Mouse (Mus musculus) forebrain, embryonic 16.5 days (tissue): ENCODE measurements at regions not wholly inside any gene's neighbourhood (a gene's known extent, or its start where the extent isn't known, plus 50 kb on each side); places are given as distances from the start of the nearest gene placed in this dataset.
"Not testable (repeated sequence)": the region's sequence is repeated elsewhere in the genome, so short reads cannot be mapped to it uniquely, and the experiment has no call there.

Experiments
- ATAC-seq: fragments of 200-750 bp; cut with Nextera tagmentation; 2 replicates; pipeline ENCODE4 v1.8.0; 2017; ENCODE audit warnings: mild to moderate bottlenecking, moderate library complexity
- H3K27ac ChIP-seq: fragments of 300-500 bp; sonication (generic); 2 replicates; pipeline ENCODE4 v1.5.1; 2014; ENCODE audit warnings: low read length, control low read depth
- H3K27me3 ChIP-seq: fragments of 300-500 bp; sonication (generic); replicated peaks from 2 replicates; pipeline ENCODE4 v1.6.1; 2014; ENCODE audit warnings: low read length; ENCODE audit not compliant: control insufficient read depth, insufficient read depth
- H3K36me3 ChIP-seq: fragments of 300-500 bp; sonication (generic); 2 replicates; pipeline ENCODE4 v1.6.1; 2014; ENCODE audit not compliant: control insufficient read depth, insufficient read depth
- H3K4me1 ChIP-seq: fragments of 300-500 bp; sonication (generic); replicated peaks from 2 replicates; pipeline ENCODE4 v1.6.1; 2014; ENCODE audit warnings: low read length; ENCODE audit not compliant: control insufficient read depth, insufficient read depth
- H3K4me2 ChIP-seq: fragments of 300-500 bp; sonication (generic); 2 replicates; pipeline ENCODE4 v1.6.1; 2014; ENCODE audit warnings: mild to moderate bottlenecking, low read length, control low read depth
- H3K4me3 ChIP-seq: fragments of 300-500 bp; sonication (generic); replicated peaks from 2 replicates; pipeline ENCODE4 v1.5.1; 2014; ENCODE audit warnings: mild to moderate bottlenecking, low read length, control low read depth
- H3K9ac ChIP-seq: fragments of 300-500 bp; sonication (generic); replicated peaks from 2 replicates; pipeline ENCODE4 v1.6.1; 2014; ENCODE audit warnings: low read depth, low read length, control low read depth
- H3K9me3 ChIP-seq: fragments of 300-500 bp; sonication (generic); 2 replicates; pipeline ENCODE4 v1.6.1; 2016; ENCODE audit warnings: low read length; ENCODE audit not compliant: control insufficient read depth
- WGBS: fragments of 180-500 bp; shearing (Covaris S2); extraction: QIAGEN DNeasy Blood & Tissue Kit; methylation state at CpG from one replicate; pipeline ENCODE4 v1.1.7; 2014; 5-methylcytosine and 5-hydroxymethylcytosine counted together

DNA sequence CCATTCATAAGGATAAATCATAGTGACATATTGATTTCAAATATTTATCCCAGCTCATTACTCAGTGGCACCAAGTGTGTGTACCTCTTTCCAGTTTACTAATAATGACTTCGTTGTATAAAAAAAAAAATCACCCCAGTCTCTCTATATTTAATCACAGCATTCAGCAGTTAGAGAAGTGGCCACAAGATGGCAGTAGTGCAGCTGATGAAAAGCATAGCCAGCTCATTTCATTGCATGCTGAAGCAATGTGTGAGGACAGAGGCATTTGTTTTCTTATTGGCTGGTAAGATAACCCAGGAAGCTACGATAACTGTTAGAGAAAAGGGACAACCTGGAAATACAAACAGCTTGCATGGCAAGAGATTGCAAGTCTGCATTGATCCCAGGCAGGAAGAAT lies 748.5 kb downstream of the Dad1 start:
- not testable (repeated sequence) for ATAC-seq, H3K9ac ChIP-seq, H3K4me1 ChIP-seq, H3K27me3 ChIP-seq, H3K4me3 ChIP-seq, H3K27ac ChIP-seq, H3K4me2 ChIP-seq, H3K36me3 ChIP-seq, H3K9me3 ChIP-seq
- WGBS: 51% methylated on average over 1 of the region's 2 CpGs

GRCm38 (mm10) chr14:53488383-53488782 lies 765.5 kb downstream of the Dad1 start:
- not testable (repeated sequence) for H3K27ac ChIP-seq, H3K36me3 ChIP-seq, H3K9ac ChIP-seq, H3K4me1 ChIP-seq, ATAC-seq, H3K4me3 ChIP-seq, H3K9me3 ChIP-seq, H3K27me3 ChIP-seq, H3K4me2 ChIP-seq
- WGBS: 95% methylated on average over 6 of the region's 9 CpGs

DNA sequence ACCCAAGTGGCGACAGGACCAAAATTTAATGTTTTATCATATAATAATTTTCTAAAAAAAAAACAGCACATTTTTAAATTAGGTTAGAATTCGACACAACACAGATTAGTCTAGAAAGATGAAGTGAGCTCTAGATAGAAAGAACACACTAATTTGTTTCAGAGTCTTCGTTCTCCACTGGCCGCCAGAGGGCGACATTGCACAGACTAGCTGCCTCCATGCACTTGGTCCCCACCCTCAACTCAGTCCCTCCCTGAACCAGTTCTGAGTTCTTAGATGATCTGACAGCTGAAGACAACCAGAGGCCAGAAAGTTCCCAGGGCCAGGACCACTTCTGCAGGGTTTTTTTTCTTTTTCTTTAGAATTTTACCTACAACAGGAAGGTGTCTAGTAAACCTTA lies 766.3 kb downstream of the Dad1 start:
- 61% methylated on average over 2 of the region's 5 CpGs for WGBS
- not testable (repeated sequence) for H3K9ac ChIP-seq, H3K4me2 ChIP-seq, H3K27me3 ChIP-seq, H3K4me3 ChIP-seq, H3K36me3 ChIP-seq, H3K9me3 ChIP-seq, H3K4me1 ChIP-seq, H3K27ac ChIP-seq, ATAC-seq

GRCm38 (mm10) chr14:53474170-53474569 lies 779.7 kb downstream of the Dad1 start:
- not testable (repeated sequence) for H3K4me1 ChIP-seq, ATAC-seq, H3K27me3 ChIP-seq, H3K4me3 ChIP-seq, H3K9me3 ChIP-seq, H3K9ac ChIP-seq, H3K27ac ChIP-seq, H3K36me3 ChIP-seq, H3K4me2 ChIP-seq
- 92% methylated on average over 7 of the region's 7 CpGs for WGBS

DNA sequence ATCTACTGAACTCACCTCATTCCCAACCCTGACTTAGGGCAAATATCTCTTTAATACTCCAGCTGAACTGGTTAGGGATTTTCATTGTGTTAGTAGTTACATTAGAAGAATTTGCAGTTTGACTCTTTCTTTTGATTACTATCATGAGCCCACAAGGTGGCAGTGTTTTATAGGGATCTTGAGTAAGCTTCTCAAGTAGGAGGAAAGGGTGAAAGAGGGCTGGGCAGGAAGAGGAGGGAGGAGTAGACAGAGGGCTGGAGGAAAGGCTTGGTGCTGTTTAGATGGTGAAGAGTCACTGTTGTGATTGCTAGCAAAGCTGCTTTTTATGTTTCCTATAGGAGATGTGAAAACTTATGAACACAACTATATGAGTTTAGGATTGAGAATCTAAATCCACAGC lies 793.1 kb downstream of the Dad1 start:
- not testable (repeated sequence) for ATAC-seq, H3K4me2 ChIP-seq, H3K4me1 ChIP-seq, H3K9ac ChIP-seq, H3K9me3 ChIP-seq, H3K36me3 ChIP-seq, H3K27ac ChIP-seq, H3K4me3 ChIP-seq, H3K27me3 ChIP-seq

DNA sequence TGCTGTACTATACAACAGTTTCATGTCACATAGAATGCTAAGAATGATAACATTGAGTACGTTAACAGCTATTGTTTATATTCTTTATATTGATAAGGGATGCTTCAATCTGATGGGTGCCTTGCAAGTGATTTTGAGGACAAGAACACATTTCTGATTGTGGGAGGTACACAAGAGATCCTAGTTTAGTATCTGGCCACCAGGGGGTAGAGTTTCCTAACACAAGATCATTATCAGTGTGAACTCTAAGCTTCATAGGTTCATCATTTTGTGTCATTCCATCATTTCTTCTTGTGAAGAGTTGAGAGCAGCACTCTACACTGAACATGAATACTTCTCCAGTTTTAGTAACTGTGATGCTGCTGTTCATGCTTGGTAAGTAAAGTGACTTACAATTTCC lies 799.9 kb downstream of the Dad1 start:
- Histone ChIP-seq H3K4me1 (no peaks in the 10 kb centered on the region), H3K36me3 (no peaks in the 10 kb centered on the region), H3K9me3 (no peaks in the 10 kb centered on the region), H3K9ac (no peak overlapping the region), H3K27me3 (no peaks in the 10 kb centered on the region), H3K27ac (no peak overlapping the region), H3K4me3 (no peak overlapping the region), H3K4me2 (no peak overlapping the region)
- no peak for ATAC-seq
- WGBS: 96% methylated on average over 1 of the region's 1 CpGs

DNA sequence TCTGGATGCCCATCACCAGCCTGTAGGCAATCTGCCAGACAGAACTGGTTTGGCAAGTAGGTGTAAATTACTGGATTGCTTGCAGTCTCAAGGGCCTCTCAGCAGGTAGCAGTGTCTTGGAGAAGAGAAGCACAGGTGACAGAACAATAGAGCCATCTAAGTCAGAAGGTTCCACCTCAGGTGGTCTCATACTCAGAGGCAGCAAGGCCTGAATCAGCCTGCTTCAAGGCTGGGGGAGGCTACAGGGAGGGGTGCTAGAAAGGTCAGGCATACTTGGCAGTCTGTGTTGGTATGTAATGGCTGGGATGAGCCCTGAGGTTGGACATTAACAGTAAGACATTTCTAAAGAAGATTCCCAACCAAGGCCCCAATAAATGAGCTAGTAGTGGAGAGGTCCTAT lies 814.3 kb downstream of the Dad1 start:
- not testable (repeated sequence) for H3K36me3 ChIP-seq, H3K27ac ChIP-seq, H3K4me1 ChIP-seq, H3K4me2 ChIP-seq, H3K9ac ChIP-seq, H3K27me3 ChIP-seq, H3K4me3 ChIP-seq, ATAC-seq, H3K9me3 ChIP-seq

GRCm38 (mm10) chr14:53430130-53430529 lies 823.8 kb downstream of the Dad1 start:
- H3K9me3 ChIP-seq, H3K4me3 ChIP-seq, H3K9ac ChIP-seq, H3K4me2 ChIP-seq, H3K4me1 ChIP-seq, ATAC-seq, H3K36me3 ChIP-seq, H3K27me3 ChIP-seq, H3K27ac ChIP-seq: not testable (repeated sequence)
- 85% methylated on average over 2 of the region's 3 CpGs for WGBS

GRCm38 (mm10) chr14:53428447-53428846 lies 825.5 kb downstream of the Dad1 start:
- not testable (repeated sequence) for H3K4me1 ChIP-seq, H3K36me3 ChIP-seq, H3K27ac ChIP-seq, H3K9me3 ChIP-seq, ATAC-seq, H3K4me2 ChIP-seq, H3K27me3 ChIP-seq, H3K4me3 ChIP-seq, H3K9ac ChIP-seq
- whole genome bisulfite sequencing: 67% methylated on average over 1 of the region's 1 CpGs

GRCm38 (mm10) chr14:53427636-53428035 lies 826.3 kb downstream of the Dad1 start:
- H3K27me3 ChIP-seq, H3K9ac ChIP-seq, H3K4me1 ChIP-seq, H3K27ac ChIP-seq, H3K4me3 ChIP-seq, ATAC-seq, H3K4me2 ChIP-seq, H3K9me3 ChIP-seq, H3K36me3 ChIP-seq: not testable (repeated sequence)
- WGBS: 82% methylated on average over 10 of the region's 10 CpGs
